Mouse (Mus musculus) lung, adult 2 months (tissue): ENCODE data around the gene Cmtr1. TPM values are rescaled to one million over a fixed set of nuclear protein-coding genes. Genes with fewer than 3 reads are reported as not detected.

Source experiments
- DNase-seq: peaks from one replicate; pipeline ENCODE4 v3.0.0; 2022
- H3K4me1 ChIP-seq: fragments of 200-500 bp; 2 replicates; pipeline ENCODE4 v1.6.1; 2011; ENCODE audit warnings: low read length; ENCODE audit not compliant: control insufficient read depth, insufficient read depth
- H3K4me3 ChIP-seq: fragments of 200-500 bp; replicated peaks from 2 replicates; pipeline ENCODE3; 2011; ENCODE audit warnings: low read depth, mild to moderate bottlenecking, control low read depth, low read length; ENCODE audit errors: extremely low read depth
- CTCF ChIP-seq: fragments of 200-500 bp; IDR thresholded peaks from 2 replicates; pipeline ENCODE4 v1.5.1; 2011; ENCODE audit warnings: mild to moderate bottlenecking, low read length, control low read depth; ENCODE audit not compliant: insufficient read depth
- POLR2A ChIP-seq: fragments of 200-500 bp; IDR thresholded peaks from 2 replicates; pipeline ENCODE4 v1.6.1; 2011; ENCODE audit warnings: low read depth, mild to moderate bottlenecking, control low read depth, low read length, borderline replicate concordance; ENCODE audit errors: extremely low read depth
- WGBS: fragments of 180-500 bp; shearing (Covaris S2); methylation state at CpG from one replicate; pipeline ENCODE4 v1.1.7; 2018; 5-methylcytosine and 5-hydroxymethylcytosine counted together
- polyA plus RNA-seq: library from polyadenylated mRNA; depleted of rRNA; stranded (reverse); fragments of >200 nt; gene quantifications from 2 replicates; pipeline ENCODE4 v1.2.3, GENCODE M21; 2012

The Cmtr1 gene
- polyA plus RNA-seq, 1 experiment: 30.7 TPM

GRCm38 (mm10) chr17:29681669-29682068 lies 21.3 kb downstream of the Cmtr1 start:
- TF ChIP-seq POLR2A (no peak), CTCF (no peak)
- DNase-seq: no peak
- Histone ChIP-seq H3K4me1 (no peaks in the 10 kb centered on the region), H3K4me3 (no peak overlapping the region)
- 85% methylated on average over 9 of the region's 9 CpGs for WGBS

GRCm38 (mm10) chr17:29682261-29682660 lies 21.9 kb downstream of the Cmtr1 start:
- TF ChIP-seq CTCF: no peak
- TF ChIP-seq POLR2A: no peak
- H3K4me3 ChIP-seq: no peak overlapping the region
- WGBS: 91% methylated on average over 7 of the region's 7 CpGs
- no peaks in the 10 kb centered on the region for H3K4me1 ChIP-seq
- DNase-seq: no peak

- TF ChIP-seq CTCF: no peak
- no peak for TF ChIP-seq POLR2A
- no peaks in the 10 kb centered on the region for H3K4me1 ChIP-seq
- 85% methylated on average over 2 of the region's 2 CpGs for WGBS
- DNase-seq: no peak
- H3K4me3 ChIP-seq: no peak overlapping the region
Observed at GRCm38 (mm10) chr17:29683127-29683526, 22.7 kb downstream of the Cmtr1 start.

- DNase-seq: no peak
- Histone ChIP-seq H3K4me3 (no peak overlapping the region), H3K4me1 (no peaks in the 10 kb centered on the region)
- WGBS: 88% methylated on average over 4 of the region's 4 CpGs
- TF ChIP-seq POLR2A (no peak), CTCF (no peak)
Observed at GRCm38 (mm10) chr17:29684275-29684674, 23.9 kb downstream of the Cmtr1 start.

GRCm38 (mm10) chr17:29686771-29687170 lies 26.4 kb downstream of the Cmtr1 start:
- no peak for TF ChIP-seq POLR2A
- TF ChIP-seq CTCF: no peak
- 92% methylated on average over 5 of the region's 5 CpGs for WGBS
- DNase-seq: no peak
- H3K4me1 ChIP-seq: no peaks in the 10 kb centered on the region
- no peak overlapping the region for H3K4me3 ChIP-seq

- 87% methylated on average over 6 of the region's 6 CpGs for WGBS
- Histone ChIP-seq H3K4me3 (no peak overlapping the region), H3K4me1 (no peaks in the 10 kb centered on the region)
- DNase-seq: no peak
- TF ChIP-seq POLR2A: no peak
Observed at GRCm38 (mm10) chr17:29687373-29687772, 27.0 kb downstream of the Cmtr1 start.

DNA sequence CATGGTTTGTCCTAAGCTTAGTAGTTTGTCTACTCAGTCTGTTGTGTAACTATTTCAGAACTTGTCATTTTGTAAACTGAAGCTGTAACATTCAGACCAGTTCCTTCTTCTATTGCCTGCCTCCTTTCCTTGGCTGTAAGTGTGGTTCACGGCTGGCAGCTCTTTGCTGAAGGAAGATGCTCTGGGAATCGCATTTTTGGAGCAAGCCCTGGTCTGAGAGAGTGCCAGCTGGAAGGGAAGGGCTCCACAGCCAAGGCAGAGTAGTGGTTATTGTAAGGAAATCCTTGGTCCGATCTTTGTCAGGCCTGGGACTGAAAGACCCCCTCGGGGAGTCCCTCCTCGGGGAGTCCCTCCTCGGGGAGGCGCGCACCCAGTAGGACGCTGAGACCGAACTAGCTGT lies 28.2 kb downstream of the Cmtr1 start:
- no peak for TF ChIP-seq CTCF
- DNase-seq: no peak
- Histone ChIP-seq H3K4me1 (no peaks in the 10 kb centered on the region), H3K4me3 (no peak overlapping the region)
- WGBS: 94% methylated on average over 10 of the region's 10 CpGs

DNA sequence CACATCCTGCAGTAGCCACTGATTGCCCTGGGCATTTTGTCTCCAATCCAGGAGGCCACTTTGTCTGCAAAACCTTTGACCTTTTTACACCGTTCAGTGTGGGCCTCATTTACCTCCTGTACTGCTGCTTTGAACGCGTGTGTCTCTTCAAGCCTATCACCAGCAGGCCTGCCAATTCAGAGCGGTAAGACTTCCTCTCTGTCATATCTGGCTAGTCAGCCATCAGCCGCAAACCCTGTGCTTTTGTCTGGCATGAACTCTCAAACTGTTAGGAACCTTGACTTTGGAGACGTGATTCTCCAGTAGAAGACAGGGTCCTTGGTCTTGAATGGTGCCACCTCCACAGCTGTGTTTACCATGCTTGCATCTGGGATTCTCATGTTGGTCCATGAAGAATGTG lies 29.9 kb downstream of the Cmtr1 start:
- 81% methylated on average over 6 of the region's 6 CpGs for WGBS
- H3K4me1 ChIP-seq: no peaks in the 10 kb centered on the region
- DNase-seq: no peak
- H3K4me3 ChIP-seq: no peak overlapping the region
- TF ChIP-seq POLR2A (no peak), CTCF (no peak)

DNA sequence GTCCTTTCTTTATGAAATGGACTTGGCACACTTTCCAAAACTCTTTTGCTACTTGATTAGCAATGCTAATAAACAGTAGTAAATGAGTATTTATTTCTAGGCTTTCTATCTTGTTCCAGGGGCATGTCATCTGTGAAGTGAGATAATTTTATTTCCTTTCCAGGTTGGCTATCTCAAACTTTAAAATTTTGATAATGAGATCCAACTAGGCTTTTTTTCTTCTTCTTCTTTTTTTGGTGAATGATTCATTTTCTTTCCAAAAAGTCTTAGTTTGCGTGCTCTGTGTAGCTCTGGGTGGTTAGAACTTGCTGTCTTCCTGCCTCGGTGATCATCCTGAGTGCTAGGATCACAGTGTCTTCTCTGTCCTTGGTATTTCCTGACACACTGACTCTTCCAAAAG lies 32.4 kb downstream of the Cmtr1 start:
- 72% methylated on average over 2 of the region's 2 CpGs for WGBS
- no peak for TF ChIP-seq CTCF
- no peak for TF ChIP-seq POLR2A
- Histone ChIP-seq H3K4me1 (no peaks in the 10 kb centered on the region), H3K4me3 (no peak overlapping the region)
- DNase-seq: no peak

GRCm38 (mm10) chr17:29693571-29693970 lies 33.2 kb downstream of the Cmtr1 start:
- no peaks in the 10 kb centered on the region for H3K4me1 ChIP-seq
- H3K4me3 ChIP-seq: no peak overlapping the region
- TF ChIP-seq CTCF (no peak), POLR2A (no peak)
- no peak for DNase-seq
- WGBS: 54% methylated on average over 2 of the region's 2 CpGs

DNA sequence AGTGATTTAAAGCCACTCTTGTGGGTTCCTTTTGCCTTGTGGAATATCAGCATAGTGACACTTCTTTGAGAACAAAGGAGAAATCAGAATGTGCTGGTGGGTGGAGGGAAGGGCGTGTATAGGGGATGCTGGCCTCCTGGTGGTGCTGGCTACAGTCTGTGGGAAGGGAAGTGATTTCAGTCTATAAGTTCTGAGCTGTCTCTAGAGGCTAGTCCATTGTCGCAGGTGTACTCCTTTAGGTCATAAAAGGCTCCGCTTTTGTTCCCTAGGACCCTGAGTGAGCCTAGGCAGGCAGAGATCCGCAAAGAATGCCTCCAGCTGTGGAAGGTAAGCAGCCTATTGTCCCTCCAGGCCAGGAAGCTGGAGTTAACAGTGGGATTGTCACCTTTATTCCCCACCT lies 34.1 kb downstream of the Cmtr1 start:
- Histone ChIP-seq H3K4me1 (no peaks in the 10 kb centered on the region), H3K4me3 (no peak overlapping the region)
- no peak for DNase-seq
- no peak for TF ChIP-seq POLR2A
- TF ChIP-seq CTCF: no peak
- WGBS: 92% methylated on average over 4 of the region's 4 CpGs
